Mouse (Mus musculus): ENCODE measurements around the gene Gm44511.
A peak's percentile ranks its signal among the peaks of the same experiment; 100 is the strongest.
"Not testable (repeated sequence)": the region's sequence is repeated elsewhere in the genome, so short reads cannot be mapped to it uniquely, and the experiment has no call there.

The Gm44511 gene

GRCm38 (mm10) chr6:128841327-128842089, 15.4 kb upstream of the Gm44511 start:
- no peak for DNase-seq (ENCODE audit: extremely low spot score, low spot score)

GRCm38 (mm10) chr6:128840669-128841068, 14.6 kb upstream of the Gm44511 start:
- not testable (repeated sequence) for DNase-seq (ENCODE audit: extremely low spot score, low spot score)

- DNase-seq (ENCODE audit: extremely low spot score, low spot score): peak; percentile 23
These were observed 13.8 kb upstream of the Gm44511 start for GRCm38 (mm10) chr6:128839921-128840320.

- peak; percentile 85 for DNase-seq (ENCODE audit: extremely low spot score, low spot score)
These were observed 13.2 kb upstream of the Gm44511 start for GRCm38 (mm10) chr6:128839266-128839771.

- DNase-seq (ENCODE audit: extremely low spot score, low spot score): peak; percentile 91
These were observed 12.5 kb upstream of the Gm44511 start for GRCm38 (mm10) chr6:128838342-128839265.

GRCm38 (mm10) chr6:128837454-128838341, 11.6 kb upstream of the Gm44511 start:
- peak; percentile 63 for DNase-seq (ENCODE audit: extremely low spot score, low spot score)

GRCm38 (mm10) chr6:128836955-128837334, 10.8 kb upstream of the Gm44511 start:
- DNase-seq (ENCODE audit: extremely low spot score, low spot score): no peak

GRCm38 (mm10) chr6:128836191-128836954, 10.3 kb upstream of the Gm44511 start:
- DNase-seq (ENCODE audit: extremely low spot score, low spot score): no peak

DNA sequence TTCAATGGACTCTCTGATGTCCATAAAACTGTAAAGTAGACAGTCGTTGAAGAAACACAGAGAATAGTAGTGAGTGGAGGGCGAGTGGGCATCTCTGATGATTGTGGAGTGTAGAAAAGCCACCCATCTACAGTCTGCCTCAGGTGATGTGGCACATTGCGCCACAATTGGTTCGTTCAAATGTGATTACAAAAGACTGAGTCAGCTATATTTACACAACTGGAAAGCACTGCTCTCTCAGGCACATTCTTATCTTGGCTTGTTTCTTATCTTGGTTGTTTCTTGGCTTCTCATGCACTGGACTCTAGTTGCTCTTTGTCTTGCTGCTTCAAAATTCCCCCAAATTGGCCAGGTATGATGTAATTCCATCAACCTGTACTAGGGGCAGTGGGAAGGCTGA, 9.5 kb upstream of the Gm44511 start:
- no peak for DNase-seq (ENCODE audit: extremely low spot score, low spot score)

DNA sequence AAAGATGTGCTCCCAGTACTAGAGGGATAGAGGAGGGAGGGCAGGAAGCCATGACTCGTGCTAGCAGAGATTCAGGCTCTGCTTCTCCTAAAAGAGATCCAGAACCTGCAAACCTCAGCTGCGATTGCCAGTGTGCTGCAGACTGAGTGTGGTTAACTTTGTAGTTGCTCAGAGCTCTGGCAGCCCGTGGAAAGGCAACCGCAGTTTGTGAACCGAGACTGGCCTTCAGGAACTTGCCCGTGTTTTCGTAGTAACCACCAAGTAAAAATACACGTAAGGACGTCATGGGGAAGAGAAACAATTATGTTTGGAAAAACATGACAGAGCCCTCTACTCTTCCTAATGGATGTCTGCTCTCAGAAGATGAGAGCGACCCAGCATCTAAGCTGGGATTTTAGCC, 6.9 kb upstream of the Gm44511 start:
- no peak for DNase-seq (ENCODE audit: extremely low spot score, low spot score)

DNA sequence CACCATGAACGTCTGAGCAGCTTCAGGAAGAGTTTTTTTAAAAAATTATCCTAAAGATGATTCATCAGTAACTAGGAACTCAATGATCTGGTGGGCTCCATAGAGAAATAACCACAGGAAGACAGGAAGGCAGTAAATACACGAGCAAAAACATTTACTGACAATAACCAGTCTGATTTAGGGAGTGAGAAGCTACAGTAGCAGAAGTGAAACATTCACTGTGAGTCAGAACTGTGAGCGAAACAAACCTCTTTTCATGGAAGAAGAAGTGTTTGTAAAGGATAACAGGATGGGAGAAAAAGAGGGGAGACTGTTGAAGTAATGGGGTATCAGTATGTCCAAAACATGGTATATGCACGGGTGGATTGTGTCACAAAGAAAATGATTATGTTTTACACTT, 3.7 kb upstream of the Gm44511 start:
- DNase-seq (ENCODE audit: extremely low spot score, low spot score): no peak

GRCm38 (mm10) chr6:128826781-128827180, 666 bp upstream of the Gm44511 start:
- no peak for DNase-seq (ENCODE audit: extremely low spot score, low spot score)

DNA sequence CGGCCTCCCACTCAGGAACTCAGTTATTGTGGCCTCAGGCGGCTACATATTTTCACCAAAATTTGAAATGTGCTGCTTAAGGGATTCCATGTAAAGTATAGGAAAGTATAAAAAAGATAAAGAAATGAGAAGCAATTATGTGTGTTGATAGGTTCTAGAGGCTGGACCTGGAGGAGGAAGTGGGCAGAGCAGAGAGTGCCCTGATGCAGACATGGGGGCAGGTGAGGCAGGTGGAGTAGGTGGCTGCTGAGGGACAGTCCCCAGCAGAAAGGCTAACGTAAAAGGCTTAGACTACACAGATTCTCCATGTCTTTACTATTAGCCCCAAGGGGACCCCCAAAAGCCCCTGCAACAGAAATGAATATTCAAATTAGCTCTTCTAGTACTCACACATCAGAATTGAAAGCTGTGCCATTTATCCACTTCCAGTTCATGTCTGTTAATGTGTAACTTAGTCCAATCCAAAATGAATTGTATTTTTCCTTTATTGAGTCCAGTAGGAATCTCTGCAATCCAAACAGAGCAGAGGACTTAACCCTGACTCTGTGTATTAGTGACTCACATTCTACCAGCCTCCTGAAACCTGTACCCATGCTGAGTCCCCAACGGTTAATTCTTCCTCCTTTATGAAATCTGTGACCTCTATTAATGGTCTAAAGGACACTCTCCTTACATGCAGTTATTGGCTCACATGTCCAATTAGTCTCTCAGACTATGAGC, 7.9 kb downstream of the Gm44511 start:
- DNase-seq (ENCODE audit: extremely low spot score, low spot score): no peak

DNA sequence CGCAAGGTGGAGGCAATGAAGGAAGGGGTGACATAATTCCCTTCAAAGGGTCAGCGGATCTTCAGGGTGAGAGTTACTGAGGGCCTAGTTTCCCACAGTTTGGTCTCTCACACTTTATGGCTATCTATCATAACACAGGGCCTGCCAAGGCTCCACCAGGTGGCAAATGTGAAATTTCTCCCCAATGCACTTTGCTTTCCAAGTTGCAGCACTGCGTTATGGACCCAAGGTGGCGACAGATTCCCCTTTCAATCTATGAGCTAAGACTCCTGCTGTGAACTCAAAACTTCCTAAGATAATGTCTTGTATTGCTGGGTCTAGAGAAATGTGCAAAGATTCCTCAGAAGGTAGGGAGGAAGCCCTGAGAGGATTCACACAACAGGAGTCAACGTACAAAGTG, 17.6 kb downstream of the Gm44511 start:
- no peak for DNase-seq (ENCODE audit: extremely low spot score, low spot score)

DNA sequence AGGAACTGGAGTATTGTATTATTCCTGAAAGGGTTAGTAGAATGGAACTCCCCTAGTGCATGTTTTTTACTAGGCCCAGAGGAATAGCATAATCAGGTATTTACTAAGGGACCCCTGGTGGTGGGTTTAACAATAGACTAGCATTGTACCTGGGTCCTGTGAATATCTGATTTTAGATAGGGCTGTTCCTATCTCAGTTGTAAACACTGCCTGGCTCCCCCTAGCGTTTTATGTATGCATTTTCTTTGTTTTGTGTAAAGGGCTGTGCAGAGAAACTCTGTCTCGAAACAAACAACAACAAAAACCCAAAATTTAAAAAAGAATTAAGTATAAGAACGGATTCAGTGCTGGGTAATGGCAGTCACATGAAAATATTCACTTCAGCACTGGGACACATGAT, 19.1 kb downstream of the Gm44511 start:
- DNase-seq (ENCODE audit: extremely low spot score, low spot score): no peak

DNA sequence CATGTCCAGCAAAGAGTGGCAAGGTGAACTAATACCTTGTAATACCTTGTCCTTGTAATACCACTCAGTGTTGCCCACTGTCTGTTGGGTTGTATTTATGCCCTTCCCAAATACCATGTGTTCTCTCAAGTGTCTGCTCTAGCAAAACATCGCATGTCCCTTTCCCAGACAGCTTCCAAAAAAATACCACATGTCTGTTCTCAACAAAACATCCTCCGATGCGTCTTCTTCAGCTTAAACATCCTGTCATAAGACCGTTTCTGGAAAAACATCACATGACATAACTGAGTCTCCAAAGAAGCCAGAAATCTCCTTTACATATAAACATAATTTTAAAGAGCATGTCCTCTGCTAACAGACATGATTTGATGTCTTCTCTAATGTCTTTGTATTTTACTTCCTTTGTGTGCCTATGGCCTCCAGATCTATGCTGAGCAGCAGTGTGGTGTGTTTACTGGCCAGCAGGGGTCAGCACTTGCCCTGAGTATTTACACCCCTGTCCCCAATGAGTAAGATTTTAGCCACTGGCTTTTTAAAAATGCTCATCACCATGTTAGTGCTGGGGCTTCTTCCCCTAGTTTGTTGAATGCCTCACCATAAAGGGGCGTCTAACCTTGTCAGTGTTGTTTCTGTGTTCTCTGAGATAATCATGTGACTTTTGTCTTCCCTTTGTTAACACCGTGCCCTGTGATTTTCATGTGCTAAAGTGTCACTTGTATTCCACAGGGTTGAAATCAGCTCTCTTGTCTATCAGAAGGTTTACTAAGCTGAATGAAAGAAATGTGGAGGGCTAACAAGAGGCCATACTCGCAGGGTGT, 21.1 kb downstream of the Gm44511 start:
- DNase-seq (ENCODE audit: extremely low spot score, low spot score): peak; percentile 52

- peak; percentile 100 for DNase-seq (ENCODE audit: extremely low spot score, low spot score)
These were observed 22.9 kb downstream of the Gm44511 start for GRCm38 (mm10) chr6:128802999-128803857.

- no peak for DNase-seq (ENCODE audit: extremely low spot score, low spot score)
These were observed 23.6 kb downstream of the Gm44511 start for GRCm38 (mm10) chr6:128802557-128802956.
